Mouse (Mus musculus) cerebellum, adult 2 months (tissue): Measurements from ENCODE around the gene Hoxa5.

Source experiments
- CTCF ChIP-seq: fragments of 200-500 bp; IDR thresholded peaks from 2 replicates; pipeline ENCODE4 v1.5.1; 2011; ENCODE audit warnings: low read depth, mild to moderate bottlenecking, control low read depth, low read length, moderate library complexity, borderline replicate concordance; ENCODE audit not compliant: insufficient read depth
- POLR2A ChIP-seq: fragments of 200-500 bp; IDR thresholded peaks from 2 replicates; pipeline ENCODE4 v1.6.1; 2011; ENCODE audit warnings: low read length, control low read depth, borderline replicate concordance; ENCODE audit not compliant: insufficient read depth

DNA sequence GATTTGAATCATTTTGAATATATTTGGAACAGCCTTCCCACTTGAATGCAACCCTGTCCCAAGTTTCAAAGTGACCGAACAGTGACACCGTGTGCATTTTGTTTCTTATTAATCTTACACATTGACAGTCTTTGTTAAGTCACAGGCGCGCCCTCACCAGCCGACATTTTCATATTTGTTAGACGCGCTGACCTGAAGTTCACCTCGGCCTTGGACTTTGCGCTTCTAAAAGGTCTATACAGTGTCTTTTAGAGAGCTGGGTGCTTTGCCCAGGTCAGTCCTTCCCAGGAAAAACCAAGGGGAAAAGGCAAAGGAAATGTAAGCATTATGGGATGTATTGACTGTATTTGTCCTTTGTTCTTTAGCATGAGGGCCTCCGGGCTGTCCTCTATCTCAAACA is 9.7 kb downstream of the Hoxa5 start:
- TF ChIP-seq POLR2A (no peak), CTCF (no peak)
